ENCODE assay signal across 8 mouse cellular contexts in genomic region chr2:104493021-104493950, GRCm38 (mm10). TPM values are rescaled to one million over a fixed set of nuclear protein-coding genes. Genes with fewer than 3 reads are reported as not detected.
DNase-seq lines count a peak whose midpoint lies in the region; ATAC-seq lines count a peak whose summit lies in the region.

No protein-coding gene starts in this region.

- H3K36me3 ChIP-seq in megakaryocyte, embryonic 14.5 days (replicated peaks; ENCODE audit: low read length): peaks cover 4% of the 10 kb centered on the region

- peak overlapping the region; percentile 98 for H3K4me3 ChIP-seq in megakaryocyte, embryonic 14.5 days (replicated peaks)

- H3K27me3 ChIP-seq in megakaryocyte, embryonic 14.5 days (replicated peaks): no peaks in the 10 kb centered on the region

- DNase-seq in adrenal gland, adult (ENCODE audit: inconsistent age in 2 of 2, low spot score in 1 of 2): peak; percentile 88 to 96
- DNase-seq in embryo, embryonic 10 days (ENCODE audit: low spot score): peak; percentile 86
- peak; percentile 83 for DNase-seq in gastrocnemius, adult 8-10 months (ENCODE audit: low spot score in 2 of 2)
- DNase-seq in left cerebral cortex, adult 9 months (ENCODE audit: low spot score in 2 of 2): peak; percentile 61 to 82
- DNase-seq in right cerebral cortex, postnatal 14 days: peak; percentile 84
- DNase-seq in urinary bladder, postnatal 25 days (ENCODE audit: low spot score): peak; percentile 79

- peaks cover 43% of the 10 kb centered on the region for H3K4me1 ChIP-seq in megakaryocyte, embryonic 14.5 days

- no peaks in the 10 kb centered on the region for H3K9me3 ChIP-seq in megakaryocyte, embryonic 14.5 days

- peak; percentile 73 for ATAC-seq in inflammation-experienced regulatory T-cells, adult 6 months

RNA-seq across cellular contexts. Expression of gene Hipk3, which starts 1.0 kb away (rescaled TPM):
- 100 to 1,000 TPM; 264 to 309 (median 281) TPM for total RNA-seq in gastrocnemius, adult 8-10 months (2022)
- 10 to 100 TPM; 11.2 to 16.3 (median 12.5) TPM for polyA plus RNA-seq in inflammation-experienced regulatory T-cells, adult 6 months (2017; shearing (Covaris generic))
- polyA plus RNA-seq in megakaryocyte, embryonic 14.5 days (2012; ENCODE audit: insufficient read depth, low replicate concordance): 2.6 and 5.4 TPM in 2 replicates

Comparison
In these comparisons a context has a peak if more than half of its experiments do, and no peak if none do; other contexts are left out.
1. Peak in every context shown above with its lines: DNase-seq, ATAC-seq and H3K4me3 ChIP-seq.